Mouse (Mus musculus) liver, adult 2 months (tissue): ENCODE results near the gene Ap3d1.

Source experiments
- CTCF ChIP-seq: fragments of 200-500 bp; IDR thresholded peaks from 2 replicates; pipeline ENCODE4 v1.5.1; 2011; ENCODE audit warnings: low read depth, low read length, control low read depth
- POLR2A ChIP-seq: fragments of 200-500 bp; IDR thresholded peaks from 2 replicates; pipeline ENCODE4 v1.6.1; 2011; ENCODE audit warnings: low read length, control low read depth; ENCODE audit not compliant: insufficient read depth; ENCODE audit errors: extremely low read depth

- TF ChIP-seq POLR2A (no peak), CTCF (no peak)
Observed at GRCm38 (mm10) chr10:80686617-80687016, 55.4 kb downstream of the Ap3d1 start.
